Comparison of ENCODE assay signal across 8 mouse cellular contexts in the genomic region with DNA sequence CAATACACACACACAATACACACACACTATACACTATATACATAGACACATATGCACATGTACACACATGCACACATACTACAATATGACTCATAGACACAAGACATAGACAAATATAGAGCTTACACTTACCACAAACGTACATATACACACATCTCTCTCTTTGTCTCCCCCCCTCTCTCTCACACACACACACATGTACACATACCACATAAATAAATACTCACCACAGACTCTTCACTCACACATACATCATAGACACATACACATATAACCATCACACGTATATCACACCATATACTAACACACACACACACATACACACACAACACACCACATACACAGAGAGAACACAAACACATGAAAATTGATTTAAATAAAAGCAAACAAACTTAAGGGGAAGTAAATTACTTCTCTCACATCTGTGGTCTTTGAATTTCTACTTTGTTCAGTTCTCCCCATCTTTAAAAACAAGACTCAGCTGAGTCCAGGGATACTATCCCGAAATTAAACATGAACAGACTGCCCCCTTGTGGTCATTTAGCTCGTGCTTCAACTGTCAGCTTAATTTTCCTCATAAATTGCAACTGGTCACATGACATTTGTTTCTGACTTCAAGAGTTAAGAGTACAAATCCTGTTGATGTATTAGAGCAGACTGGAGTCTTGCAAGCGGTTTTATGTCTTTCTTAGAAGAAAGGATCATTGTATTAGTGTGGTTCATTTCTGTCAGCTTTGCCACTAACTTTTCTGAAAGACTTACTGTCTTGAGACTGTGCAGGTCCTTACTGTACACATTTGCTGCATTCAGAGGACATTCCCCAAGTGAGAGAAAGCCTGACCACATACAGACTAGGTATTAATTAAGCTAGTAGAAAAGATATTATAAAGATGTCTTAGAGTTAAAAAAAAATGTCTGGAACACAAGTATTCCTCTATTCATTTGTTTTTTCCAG. TPM values are rescaled to one million over a fixed set of nuclear protein-coding genes. Genes with fewer than 3 reads are reported as not detected.
A peak's percentile ranks its signal among the peaks of the same experiment; 100 is the strongest.
DNase-seq lines count a peak whose midpoint lies in the region; ATAC-seq and TF ChIP-seq lines count a peak whose summit lies in the region.

No protein-coding gene starts in this region.

- intact Hi-C loops in heart, postnatal 10 days (cut with DNase I): loop anchor here (1.0 kb wide), 2 partner anchors 336 to 661 kb away; no protein-coding TSS in a partner anchor

- H3K9me3 ChIP-seq in E14TG2a.4 (ENCODE audit: low read length): no peaks in the 10 kb centered on the region
- H3K9me3 ChIP-seq in forebrain, embryonic 10.5 days: no peaks in the 10 kb centered on the region
- H3K9me3 ChIP-seq in liver, embryonic 11.5 days (ENCODE audit: control insufficient read depth, low read length): no peaks in the 10 kb centered on the region
- H3K9me3 ChIP-seq in neural tube, embryonic 14.5 days (ENCODE audit: control insufficient read depth, low read length): no peaks in the 10 kb centered on the region

- H3K9ac ChIP-seq in liver, embryonic 11.5 days (ENCODE audit: low read depth, low read length): no peak overlapping the region
- H3K9ac ChIP-seq in neural tube, embryonic 14.5 days (replicated peaks; ENCODE audit: low read depth, low read length): no peak overlapping the region

- no peaks in the 10 kb centered on the region for H3K36me3 ChIP-seq in E14TG2a.4 (ENCODE audit: insufficient read depth, low read length)
- no peaks in the 10 kb centered on the region for H3K36me3 ChIP-seq in forebrain, embryonic 10.5 days (replicated peaks)
- no peaks in the 10 kb centered on the region for H3K36me3 ChIP-seq in liver, embryonic 11.5 days (ENCODE audit: control insufficient read depth, insufficient read depth, low read length)
- no peaks in the 10 kb centered on the region for H3K36me3 ChIP-seq in neural tube, embryonic 14.5 days (ENCODE audit: control insufficient read depth, insufficient read depth, low read length)

- no peaks in the 10 kb centered on the region for H3K4me1 ChIP-seq in E14TG2a.4 (replicated peaks; ENCODE audit: low read depth, low read length)
- no peaks in the 10 kb centered on the region for H3K4me1 ChIP-seq in forebrain, embryonic 10.5 days
- H3K4me1 ChIP-seq in liver, embryonic 11.5 days (replicated peaks; ENCODE audit: control insufficient read depth, insufficient read depth, low read length): no peaks in the 10 kb centered on the region
- H3K4me1 ChIP-seq in neural tube, embryonic 14.5 days (ENCODE audit: control insufficient read depth, insufficient read depth, low read length): no peaks in the 10 kb centered on the region

- no peak overlapping the region for H3K4me3 ChIP-seq in E14TG2a.4 (replicated peaks; ENCODE audit: low read length)
- H3K4me3 ChIP-seq in forebrain, embryonic 10.5 days: no peak overlapping the region
- no peak overlapping the region for H3K4me3 ChIP-seq in liver, embryonic 11.5 days (ENCODE audit: low read depth, low read length)
- no peak overlapping the region for H3K4me3 ChIP-seq in neural tube, embryonic 14.5 days (ENCODE audit: low read depth, low read length)

- no peak overlapping the region for H3K4me2 ChIP-seq in liver, embryonic 11.5 days
- H3K4me2 ChIP-seq in neural tube, embryonic 14.5 days (ENCODE audit: low read depth, low read length): no peak overlapping the region

- 40% methylated on average over 5 of the region's 5 CpGs for WGBS in forebrain, embryonic 10.5 days
- 35% methylated on average over 5 of the region's 5 CpGs for WGBS in liver, embryonic 11.5 days
- WGBS in neural tube, embryonic 14.5 days: 40% methylated on average over 5 of the region's 5 CpGs

- peak; percentile 67 for TF ChIP-seq CTCF in E14TG2a.4 (conservative IDR thresholded peaks at IDR 0.05; ENCODE audit: low read length)

- DNase-seq in brain, embryonic 18.5 days (ENCODE audit: low read depth, low spot score): peak; percentile 43
- DNase-seq in forebrain, embryonic 10.5 days (ENCODE audit: extremely low spot score, low spot score): peak; percentile 46
- DNase-seq in heart, postnatal 10 days: peak; percentile 79 to 83
- DNase-seq in kidney, postnatal 36 days: peak; percentile 80 to 81
- no peak for DNase-seq in liver, embryonic 11.5 days (ENCODE audit: low spot score)

- ATAC-seq in liver, embryonic 11.5 days (replicated peaks; ENCODE audit: low FRiP score): peak; percentile 53; the same call in 1 of the 2 replicates
- ATAC-seq in neural tube, embryonic 14.5 days (ENCODE audit: low read depth): peak; percentile 93
- no peak for ATAC-seq in activated CD4-positive, CD25-positive, alpha-beta regulatory T cell, adult 4 months

- no peaks in the 10 kb centered on the region for H3K27me3 ChIP-seq in E14TG2a.4 (ENCODE audit: insufficient read depth, low read length)
- no peaks in the 10 kb centered on the region for H3K27me3 ChIP-seq in forebrain, embryonic 10.5 days (ENCODE audit: poor library complexity, severe bottlenecking)
- H3K27me3 ChIP-seq in liver, embryonic 11.5 days (replicated peaks; ENCODE audit: control insufficient read depth, insufficient read depth, low read length): no peaks in the 10 kb centered on the region
- no peaks in the 10 kb centered on the region for H3K27me3 ChIP-seq in neural tube, embryonic 14.5 days (ENCODE audit: control insufficient read depth, insufficient read depth, low read length)

- H3K27ac ChIP-seq in forebrain, embryonic 10.5 days: no peak overlapping the region
- no peak overlapping the region for H3K27ac ChIP-seq in liver, embryonic 11.5 days (ENCODE audit: low read depth, low read length)
- no peak overlapping the region for H3K27ac ChIP-seq in neural tube, embryonic 14.5 days (ENCODE audit: low read depth, low read length)

RNA-seq across cellular contexts. Expression of gene Slc5a12, which starts 32.1 kb away (rescaled TPM):
- polyA plus RNA-seq in forebrain, embryonic 10.5 days (2016; fragmentation: Nextera tagmentation; extraction: Ambion mirVana): not detected in 2 replicates
- total RNA-seq in heart, postnatal 10 days (2021): not detected
- polyA plus RNA-seq in liver, embryonic 11.5 days (2014; fragmentation: Nextera tagmentation; extraction: Ambion mirVana): not detected in 2 replicates
- polyA plus RNA-seq in neural tube, embryonic 14.5 days (2014; fragmentation: Nextera tagmentation; extraction: Ambion mirVana): not detected in 2 replicates
- not detected for polyA plus RNA-seq in activated CD4-positive, CD25-positive, alpha-beta regulatory T cell, adult 4 months (2017; shearing (Covaris generic))
